Mouse (Mus musculus) forebrain, embryonic 10.5 days (tissue): Measurements from ENCODE around the gene Btbd17. TPM values are rescaled to one million over a fixed set of nuclear protein-coding genes. Genes with fewer than 3 reads are reported as not detected.

Source experiments
- DNase-seq: peaks from one replicate; pipeline ENCODE4 v3.0.0-alpha.2; 2017; ENCODE audit warnings: low spot score; ENCODE audit errors: extremely low spot score
- H3K27ac ChIP-seq: fragments of 300-500 bp; sonication (generic); 2 replicates; pipeline ENCODE4 v1.5.1; 2016; ENCODE audit warnings: mild to moderate bottlenecking
- H3K27me3 ChIP-seq: fragments of 300-500 bp; sonication (generic); 2 replicates; pipeline ENCODE4 v1.6.1; 2016; ENCODE audit warnings: mild to moderate bottlenecking; ENCODE audit not compliant: poor library complexity, severe bottlenecking
- H3K36me3 ChIP-seq: fragments of 300-500 bp; sonication (generic); replicated peaks from 2 replicates; pipeline ENCODE4 v1.6.1; 2016; ENCODE audit warnings: mild to moderate bottlenecking, moderate library complexity
- H3K4me1 ChIP-seq: fragments of 300-500 bp; sonication (generic); 2 replicates; pipeline ENCODE4 v1.6.1; 2016
- H3K4me3 ChIP-seq: fragments of 300-500 bp; sonication (generic); 2 replicates; pipeline ENCODE4 v1.5.1; 2016; ENCODE audit warnings: mild to moderate bottlenecking, moderate library complexity
- H3K9me3 ChIP-seq: fragments of 300-500 bp; sonication (generic); 2 replicates; pipeline ENCODE4 v1.6.1; 2016; ENCODE audit warnings: mild to moderate bottlenecking, moderate library complexity
- WGBS: fragments of 180-500 bp; shearing (Covaris S2); methylation state at CpG from one replicate; pipeline ENCODE4 v1.1.7; 2016; 5-methylcytosine and 5-hydroxymethylcytosine counted together
- polyA plus RNA-seq: library from polyadenylated mRNA; unstranded; fragments of >200 nt; fragmentation: Nextera tagmentation; extraction: Ambion mirVana; gene quantifications from 2 replicates; pipeline ENCODE4 v1.2.1, GENCODE M21; 2016

Btbd17 gene
- polyA plus RNA-seq, 1 experiment from 2014 or later = 20.8 TPM

GRCm38 (mm10) chr11:114787611-114788010, 8.1 kb downstream of the Btbd17 start:
- H3K27me3 ChIP-seq = peaks cover 98% of the 10 kb centered on the region
- no peak overlapping the region for H3K4me3 ChIP-seq
- DNase-seq = no peak
- 77% methylated on average over 3 of the region's 3 CpGs for WGBS
- no peak overlapping the region for H3K27ac ChIP-seq
- peaks cover 51% of the 10 kb centered on the region for H3K4me1 ChIP-seq
- H3K36me3 ChIP-seq = no peaks in the 10 kb centered on the region
- H3K9me3 ChIP-seq = no peaks in the 10 kb centered on the region

DNA sequence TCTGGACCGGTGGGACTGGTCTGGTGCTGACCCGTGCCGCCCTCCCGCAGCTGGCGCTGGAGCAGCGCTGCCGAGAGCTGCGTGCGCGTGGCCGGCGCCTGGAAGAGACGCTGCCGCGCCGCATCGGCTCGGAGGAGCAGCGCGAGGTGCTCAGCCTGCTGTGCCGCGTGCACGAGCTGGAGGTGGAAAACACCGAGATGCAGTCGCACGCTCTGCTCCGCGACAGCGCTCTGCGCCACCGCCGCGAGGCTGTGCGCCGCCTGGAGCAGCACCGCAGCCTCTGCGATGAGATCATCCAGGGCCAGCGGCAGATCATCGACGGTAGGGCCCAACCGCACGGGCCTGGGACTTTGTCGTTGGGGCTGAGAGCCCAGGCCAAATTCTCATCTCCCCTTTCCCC, 9.4 kb downstream of the Btbd17 start:
- H3K4me1 ChIP-seq = peaks cover 38% of the 10 kb centered on the region
- peak overlapping the region; percentile 49 for H3K4me3 ChIP-seq
- no peaks in the 10 kb centered on the region for H3K36me3 ChIP-seq
- 1% methylated on average over 43 of the region's 43 CpGs for WGBS
- H3K27ac ChIP-seq = peak overlapping the region; percentile 67
- no peaks in the 10 kb centered on the region for H3K9me3 ChIP-seq
- H3K27me3 ChIP-seq = peaks cover 91% of the 10 kb centered on the region
- DNase-seq = no peak

- no peaks in the 10 kb centered on the region for H3K9me3 ChIP-seq
- no peaks in the 10 kb centered on the region for H3K36me3 ChIP-seq
- peak overlapping the region; percentile 67 for H3K27ac ChIP-seq
- H3K4me3 ChIP-seq = peak overlapping the region; percentile 49
- 52% methylated on average over 10 of the region's 10 CpGs for WGBS
- H3K4me1 ChIP-seq = peaks cover 38% of the 10 kb centered on the region
- DNase-seq = no peak
- peaks cover 91% of the 10 kb centered on the region for H3K27me3 ChIP-seq
Observed at GRCm38 (mm10) chr11:114785892-114786291, 9.9 kb downstream of the Btbd17 start.

GRCm38 (mm10) chr11:114780076-114780475, 15.7 kb downstream of the Btbd17 start:
- Histone ChIP-seq H3K27me3 (peaks cover 59% of the 10 kb centered on the region), H3K9me3 (no peaks in the 10 kb centered on the region), H3K4me3 (no peak overlapping the region), H3K4me1 (peaks cover 32% of the 10 kb centered on the region), H3K36me3 (no peaks in the 10 kb centered on the region), H3K27ac (peak overlapping the region; percentile 54)
- 48% methylated on average over 9 of the region's 9 CpGs for WGBS
- DNase-seq = no peak

DNA sequence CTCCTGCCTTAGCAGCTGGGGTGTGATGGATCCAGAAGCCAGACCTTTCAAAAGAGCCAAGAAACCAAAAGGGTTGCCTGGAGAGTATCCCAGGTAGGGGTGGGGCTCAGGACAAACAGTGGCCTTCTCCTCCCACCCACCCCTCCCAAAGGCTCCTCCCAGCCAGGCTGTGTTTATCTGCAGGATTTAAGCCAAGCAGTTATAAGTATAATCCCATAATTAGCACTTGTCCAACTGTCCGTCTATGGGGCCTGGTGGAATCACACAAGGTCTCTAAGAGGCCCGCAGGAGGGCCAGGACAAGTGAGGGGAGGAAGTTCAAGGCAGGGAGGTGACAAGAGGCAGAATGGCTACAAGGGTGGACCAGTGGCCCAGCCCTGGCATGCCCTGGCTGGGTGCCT, 23.8 kb downstream of the Btbd17 start:
- no peak for DNase-seq
- no peak overlapping the region for H3K27ac ChIP-seq
- no peak overlapping the region for H3K4me3 ChIP-seq
- no peaks in the 10 kb centered on the region for H3K36me3 ChIP-seq
- WGBS = 70% methylated on average over 2 of the region's 2 CpGs
- H3K4me1 ChIP-seq = peaks cover 26% of the 10 kb centered on the region
- H3K9me3 ChIP-seq = no peaks in the 10 kb centered on the region
- H3K27me3 ChIP-seq = peaks cover 32% of the 10 kb centered on the region

- Histone ChIP-seq H3K4me3 (no peak overlapping the region), H3K27me3 (peaks cover 48% of the 10 kb centered on the region), H3K36me3 (no peaks in the 10 kb centered on the region), H3K9me3 (no peaks in the 10 kb centered on the region), H3K27ac (peak overlapping the region; percentile 63), H3K4me1 (peaks cover 27% of the 10 kb centered on the region)
- WGBS = 36% methylated on average over 6 of the region's 6 CpGs
- no peak for DNase-seq
Observed at GRCm38 (mm10) chr11:114769911-114770310, 25.8 kb downstream of the Btbd17 start.

DNA sequence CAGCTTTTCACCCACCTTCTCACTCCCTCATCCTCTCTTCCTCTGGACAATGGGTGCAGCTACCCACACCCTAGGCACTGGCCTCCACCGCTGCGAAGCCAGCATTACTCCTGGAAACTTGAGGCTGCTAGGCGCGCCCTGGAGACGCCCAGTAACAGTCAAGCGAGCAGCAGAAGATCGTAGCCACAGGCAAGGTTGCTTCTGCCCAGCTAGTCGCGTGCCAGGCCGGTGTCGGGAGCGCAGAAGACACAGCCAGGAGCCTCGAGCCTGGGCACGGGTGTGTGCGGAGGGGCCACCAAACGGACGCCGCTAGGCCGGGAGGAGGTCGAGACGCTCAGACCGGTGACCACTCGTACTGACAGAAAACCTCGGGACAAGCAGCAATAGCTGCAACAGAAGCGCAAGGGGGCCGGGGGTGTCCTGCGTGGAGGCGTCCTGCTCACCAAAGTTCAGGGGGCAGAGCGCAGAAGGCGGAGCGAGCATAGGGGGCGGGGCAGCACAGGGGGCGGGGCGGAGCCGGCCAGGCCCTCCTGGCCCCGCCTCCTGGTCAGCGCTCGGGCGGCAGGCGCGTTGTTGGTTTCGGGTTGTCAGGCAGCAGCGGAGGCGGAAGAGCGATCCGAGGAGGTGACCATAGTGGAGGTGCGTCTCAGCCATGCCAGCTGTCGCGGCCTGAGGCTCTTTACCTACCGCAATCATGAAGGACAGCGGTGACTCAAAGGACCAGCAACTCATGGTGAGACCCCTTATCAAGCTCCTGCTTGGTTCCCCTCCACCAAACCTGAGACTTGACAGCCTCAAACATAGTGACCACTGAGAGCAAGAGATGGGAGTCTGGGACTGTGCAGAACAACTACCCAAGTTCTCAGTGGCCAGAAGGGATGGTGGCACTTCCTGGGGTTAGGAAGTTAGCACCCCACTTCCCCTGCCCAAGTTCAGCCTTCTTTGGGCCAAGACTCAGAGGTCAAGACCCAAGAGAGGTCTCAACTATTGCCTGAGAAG, 30.6 kb downstream of the Btbd17 start, which contains the start of gene Kif19a:
TSS of gene Kif19a (plus strand) at position 569 of the 999 bp plus-strand sequence.
- peak within 1 kb of the TSS; percentile 61 for H3K4me3 ChIP-seq
- no peaks in the 10 kb centered on the region for H3K9me3 ChIP-seq
- peak; percentile 72 for DNase-seq
- H3K4me1 ChIP-seq = peaks cover 19% of the 10 kb centered on the region
- WGBS = 3% methylated on average over 51 of the region's 51 CpGs
- peak within 1 kb of the TSS; percentile 40 for H3K27ac ChIP-seq
- no peaks in the 10 kb centered on the region for H3K36me3 ChIP-seq
- H3K27me3 ChIP-seq = peaks cover 78% of the 10 kb centered on the region

- Histone ChIP-seq H3K36me3 (no peaks in the 10 kb centered on the region), H3K9me3 (no peaks in the 10 kb centered on the region), H3K27me3 (peaks cover 21% of the 10 kb centered on the region), H3K4me3 (no peak overlapping the region), H3K4me1 (peaks cover 7% of the 10 kb centered on the region), H3K27ac (no peak overlapping the region)
- 93% methylated on average over 12 of the region's 12 CpGs for WGBS
- DNase-seq = no peak
Observed at GRCm38 (mm10) chr11:114747564-114748138, 48.1 kb downstream of the Btbd17 start.

DNA sequence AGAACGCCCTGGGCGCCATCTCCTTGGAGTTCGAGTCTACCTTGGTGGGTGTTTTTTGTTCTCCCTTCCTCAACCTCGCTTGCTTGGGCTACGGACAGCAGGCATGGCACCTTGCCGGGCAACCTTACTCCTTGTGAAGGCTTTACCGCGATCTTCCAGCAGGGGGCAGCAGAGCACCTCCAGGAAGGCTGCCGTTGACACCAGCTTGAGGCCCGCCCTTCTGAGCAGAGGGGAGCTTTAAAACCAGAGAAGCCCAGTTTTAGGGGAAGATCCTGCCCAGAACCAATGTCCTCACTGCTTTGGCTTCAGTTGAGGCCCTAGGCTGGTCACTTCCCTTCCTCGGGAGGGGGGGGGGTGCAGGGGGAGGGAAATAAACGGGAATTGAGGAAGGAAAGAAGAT, 50.6 kb downstream of the Btbd17 start:
- Histone ChIP-seq H3K4me1 (peaks cover 25% of the 10 kb centered on the region), H3K9me3 (no peaks in the 10 kb centered on the region), H3K36me3 (no peaks in the 10 kb centered on the region), H3K27me3 (peaks cover 25% of the 10 kb centered on the region), H3K4me3 (peak overlapping the region; percentile 36), H3K27ac (peak overlapping the region; percentile 65)
- peak; percentile 93 for DNase-seq
- WGBS = 5% methylated on average over 12 of the region's 12 CpGs

GRCm38 (mm10) chr11:114741451-114741850, 54.3 kb downstream of the Btbd17 start:
- Histone ChIP-seq H3K27ac (peak overlapping the region; percentile 70), H3K27me3 (peaks cover 41% of the 10 kb centered on the region), H3K36me3 (no peaks in the 10 kb centered on the region), H3K4me3 (no peak overlapping the region), H3K4me1 (peaks cover 32% of the 10 kb centered on the region), H3K9me3 (no peaks in the 10 kb centered on the region)
- DNase-seq = no peak
- 36% methylated on average over 6 of the region's 6 CpGs for WGBS
